Mouse (Mus musculus): Measurements from ENCODE around the gene Ccdc191. TPM values are rescaled to one million over a fixed set of nuclear protein-coding genes. Genes with fewer than 3 reads are reported as not detected.

The Ccdc191 gene
- polyA plus RNA-seq, 1 experiment, result 1.1 TPM

DNA sequence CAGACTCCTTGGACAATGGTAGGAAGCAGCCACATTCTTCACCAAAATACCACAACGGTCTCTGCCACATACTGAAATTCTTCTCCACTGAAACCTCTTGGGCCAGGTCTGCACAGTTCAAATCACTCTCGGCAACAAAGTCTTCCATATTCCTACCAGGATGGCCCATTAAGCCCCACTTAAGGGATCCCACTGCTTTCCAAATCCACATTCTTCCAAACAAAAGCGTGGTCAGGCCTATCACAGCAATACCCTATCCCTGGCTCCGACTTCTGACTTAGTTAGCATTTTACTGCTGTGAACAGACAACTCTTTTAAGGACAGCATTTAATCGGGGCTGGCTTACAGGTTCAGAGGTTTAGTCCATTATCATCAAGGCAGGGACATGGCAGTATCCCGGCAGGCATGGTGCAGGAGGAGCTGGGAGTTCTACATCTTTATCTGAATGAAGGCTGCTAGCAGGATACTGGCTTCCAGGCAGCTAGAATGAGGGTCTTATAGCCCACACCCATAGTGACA, 36.8 kb downstream of the Ccdc191 start, which contains the start of gene Qtrt2:
Gene Qtrt2, minus strand, starts transcription at position 469 of the 519 bp plus-strand sequence.
- WGBS, result 79% methylated on average over 6 of the region's 6 CpGs
- DNase-seq (ENCODE audit: low read depth, low spot score), result no peak

- DNase-seq (ENCODE audit: low read depth, low spot score), result no peak
Observed at GRCm38 (mm10) chr16:43930577-43930976, 41.0 kb downstream of the Ccdc191 start.

DNA sequence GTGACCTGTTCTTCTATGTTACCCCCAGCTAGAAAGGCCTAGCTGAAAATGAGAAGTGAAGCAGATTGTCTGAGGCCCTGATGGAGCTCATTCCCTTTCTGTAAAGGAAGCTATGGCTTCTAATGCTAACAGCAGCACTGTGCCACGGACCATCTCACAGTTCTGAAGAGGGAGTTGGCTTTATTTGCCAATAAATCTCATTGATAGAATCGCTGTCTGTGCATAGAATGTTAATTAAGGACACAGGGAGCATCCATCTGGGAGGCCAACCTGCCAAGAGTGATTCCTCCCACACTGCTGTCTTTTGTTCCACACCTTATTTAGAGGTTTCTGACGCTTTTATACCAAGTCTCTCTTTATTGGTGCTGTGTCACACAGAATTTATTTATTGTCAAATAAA, 41.9 kb downstream of the Ccdc191 start:
- 74% methylated on average over 3 of the region's 3 CpGs for WGBS
- DNase-seq (ENCODE audit: low read depth, low spot score), result no peak

DNA sequence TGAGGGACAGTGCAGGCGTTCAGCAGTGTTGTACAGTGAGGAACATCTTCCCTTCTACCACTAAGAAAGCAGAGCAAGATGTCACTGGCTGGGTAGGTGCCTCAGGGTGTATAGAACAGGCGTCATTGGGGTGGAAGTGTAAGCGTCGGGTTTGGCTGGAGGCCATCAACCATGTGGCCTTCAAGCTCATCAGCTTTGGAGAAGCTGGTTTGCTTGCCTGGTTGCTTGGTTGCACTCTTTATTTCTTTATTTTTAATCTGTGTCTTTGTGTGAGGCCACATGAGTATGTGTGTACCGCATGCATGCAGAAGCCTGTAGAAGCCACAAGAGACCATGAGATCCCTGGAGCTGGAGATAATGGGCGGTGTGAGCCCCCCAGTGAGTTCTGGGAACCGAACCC, 42.7 kb downstream of the Ccdc191 start:
- no peak for DNase-seq (ENCODE audit: low read depth, low spot score)
- 82% methylated on average over 7 of the region's 7 CpGs for WGBS

DNA sequence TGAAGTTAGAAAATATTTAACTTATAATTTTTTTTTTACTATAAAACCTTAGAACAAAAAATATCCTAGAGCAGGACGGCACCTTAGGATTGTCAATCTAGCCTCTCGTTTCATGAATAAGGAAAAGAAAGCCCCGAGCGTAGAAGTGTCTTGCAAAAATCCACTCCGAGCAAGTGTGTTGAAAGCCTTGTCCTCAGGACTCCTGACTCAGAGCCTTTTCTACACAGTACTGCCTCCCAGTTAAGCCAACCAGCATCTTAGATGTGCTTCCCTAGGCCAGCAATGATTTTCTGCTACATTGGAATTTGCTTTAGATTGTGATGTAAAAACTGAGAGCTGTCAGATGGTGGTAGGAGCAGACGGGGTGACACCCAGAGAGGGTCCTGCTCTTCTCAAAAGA, 43.4 kb downstream of the Ccdc191 start:
- WGBS, result 93% methylated on average over 6 of the region's 6 CpGs
- DNase-seq (ENCODE audit: low read depth, low spot score), result no peak

GRCm38 (mm10) chr16:43934856-43935255, 45.3 kb downstream of the Ccdc191 start:
- DNase-seq (ENCODE audit: low read depth, low spot score), result no peak
- 95% methylated on average over 8 of the region's 8 CpGs for WGBS

- DNase-seq (ENCODE audit: low read depth, low spot score), result no peak
- 57% methylated on average over 3 of the region's 3 CpGs for WGBS
Observed at GRCm38 (mm10) chr16:43935367-43935766, 45.8 kb downstream of the Ccdc191 start.

DNA sequence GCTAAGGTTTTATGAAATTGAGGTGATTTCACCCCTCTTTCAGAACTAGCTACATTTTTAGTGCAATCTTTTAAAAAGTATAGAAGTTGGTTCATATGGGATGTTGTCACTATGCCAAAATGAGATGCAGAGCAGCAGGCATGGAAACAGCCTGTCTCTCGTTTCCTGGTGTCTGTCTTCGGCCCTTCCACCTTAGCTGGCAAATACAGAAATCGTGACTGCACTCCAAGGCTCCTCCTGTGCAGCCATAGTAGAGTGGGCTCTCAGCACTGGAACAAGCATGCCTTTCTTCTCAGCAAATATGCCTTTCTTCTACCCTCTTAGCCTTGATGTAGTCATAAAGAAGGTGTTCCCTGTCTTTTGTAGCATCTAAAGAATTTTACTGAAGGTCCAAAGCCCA, 46.3 kb downstream of the Ccdc191 start:
- 80% methylated on average over 3 of the region's 3 CpGs for WGBS
- no peak for DNase-seq (ENCODE audit: low read depth, low spot score)

DNA sequence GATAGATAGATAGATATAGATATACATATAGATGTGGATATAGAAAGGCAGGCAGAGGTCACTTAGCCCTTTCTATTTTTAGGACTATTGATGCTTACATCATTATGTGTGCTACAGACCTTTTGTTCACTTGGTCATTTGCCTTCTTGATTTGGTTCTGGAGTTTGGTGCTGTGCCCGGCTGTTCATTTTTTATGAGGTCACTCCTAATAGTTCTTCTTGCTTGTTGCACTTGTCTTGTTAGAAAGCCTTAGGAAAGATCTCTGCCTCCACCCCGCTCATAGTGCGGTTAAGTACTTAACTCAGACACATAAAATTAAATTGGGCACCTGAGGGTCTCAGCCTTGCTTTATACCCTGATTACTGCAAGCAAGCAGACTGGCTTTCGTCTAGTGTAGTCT, 51.2 kb downstream of the Ccdc191 start:
- DNase-seq (ENCODE audit: low read depth, low spot score), result no peak
- 92% methylated on average over 4 of the region's 4 CpGs for WGBS

- no peak for DNase-seq (ENCODE audit: low read depth, low spot score)
- 66% methylated on average over 3 of the region's 3 CpGs for WGBS
Observed at GRCm38 (mm10) chr16:43945351-43945750, 55.8 kb downstream of the Ccdc191 start.

GRCm38 (mm10) chr16:43945869-43946268, 56.3 kb downstream of the Ccdc191 start:
- WGBS, result 65% methylated on average over 3 of the region's 3 CpGs

GRCm38 (mm10) chr16:43951591-43951990, 62.0 kb downstream of the Ccdc191 start:
- WGBS, result 17% methylated on average over 4 of the region's 4 CpGs
- peak; percentile 10 for DNase-seq (ENCODE audit: low read depth, low spot score)

More at GRCm38 (mm10) chr16:43945869-43946268, 56.3 kb downstream of the Ccdc191 start:
- no peak for DNase-seq (ENCODE audit: low read depth, low spot score)

GRCm38 (mm10) chr16:43954913-43955312, 65.3 kb downstream of the Ccdc191 start:
- WGBS, result 66% methylated on average over 6 of the region's 6 CpGs

DNA sequence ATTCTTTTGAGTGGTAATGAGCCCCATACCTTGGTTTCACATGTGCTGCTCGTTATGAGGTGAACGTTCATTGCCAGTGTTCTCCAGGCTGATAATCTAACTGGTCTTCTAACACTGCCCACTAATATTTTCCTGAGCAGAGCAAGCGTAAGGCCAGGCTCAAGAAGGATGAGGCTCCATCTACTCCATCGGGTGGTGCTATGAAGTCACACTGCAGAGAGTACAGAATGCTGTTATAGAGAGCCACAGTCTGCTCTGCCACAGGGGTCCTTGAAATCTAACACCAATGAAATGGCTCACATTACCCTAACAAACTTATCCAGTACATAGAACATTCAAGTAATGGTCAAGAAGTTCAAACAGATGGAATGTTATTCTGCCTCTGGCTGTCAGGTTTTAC, 68.4 kb downstream of the Ccdc191 start:
- no peak for DNase-seq (ENCODE audit: low read depth, low spot score)
- 91% methylated on average over 4 of the region's 4 CpGs for WGBS

More at GRCm38 (mm10) chr16:43954913-43955312, 65.3 kb downstream of the Ccdc191 start:
- DNase-seq (ENCODE audit: low read depth, low spot score), result no peak

GRCm38 (mm10) chr16:43963291-43963690, 73.7 kb downstream of the Ccdc191 start:
- 96% methylated on average over 9 of the region's 9 CpGs for WGBS
- no peak for DNase-seq (ENCODE audit: low read depth, low spot score)

- 87% methylated on average over 3 of the region's 3 CpGs for WGBS
- DNase-seq (ENCODE audit: low read depth, low spot score), result no peak
Observed at GRCm38 (mm10) chr16:43963780-43964179, 74.2 kb downstream of the Ccdc191 start.

GRCm38 (mm10) chr16:43965781-43966389, 76.3 kb downstream of the Ccdc191 start:
- no peak for DNase-seq (ENCODE audit: low read depth, low spot score)
- 86% methylated on average over 13 of the region's 13 CpGs for WGBS

- WGBS, result 87% methylated on average over 3 of the region's 3 CpGs
Observed at GRCm38 (mm10) chr16:43970426-43970825, 80.8 kb downstream of the Ccdc191 start.

GRCm38 (mm10) chr16:43971189-43971588, 81.6 kb downstream of the Ccdc191 start:
- 78% methylated on average over 11 of the region's 11 CpGs for WGBS
- no peak for DNase-seq (ENCODE audit: low read depth, low spot score)

More at GRCm38 (mm10) chr16:43970426-43970825, 80.8 kb downstream of the Ccdc191 start:
- no peak for DNase-seq (ENCODE audit: low read depth, low spot score)

DNA sequence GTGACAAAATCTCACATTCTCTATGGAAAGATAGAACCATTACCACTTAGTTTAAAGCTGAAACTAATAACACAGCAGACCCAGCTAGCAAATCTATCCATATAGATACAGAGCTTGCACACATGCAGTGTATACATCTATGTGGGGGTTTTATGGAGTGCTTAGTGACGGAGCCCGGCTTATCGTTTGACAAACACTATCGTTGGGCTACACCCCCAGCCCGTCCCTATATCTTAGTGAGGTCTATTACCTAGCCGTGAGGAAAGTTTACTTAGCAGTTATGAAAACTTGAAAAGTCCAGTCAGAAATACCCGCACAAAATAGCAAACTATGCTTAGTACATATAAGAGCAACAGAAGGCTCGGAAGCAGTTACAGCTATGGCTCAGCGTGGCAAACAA, 82.1 kb downstream of the Ccdc191 start:
- 56% methylated on average over 9 of the region's 9 CpGs for WGBS
- no peak for DNase-seq (ENCODE audit: low read depth, low spot score)

DNA sequence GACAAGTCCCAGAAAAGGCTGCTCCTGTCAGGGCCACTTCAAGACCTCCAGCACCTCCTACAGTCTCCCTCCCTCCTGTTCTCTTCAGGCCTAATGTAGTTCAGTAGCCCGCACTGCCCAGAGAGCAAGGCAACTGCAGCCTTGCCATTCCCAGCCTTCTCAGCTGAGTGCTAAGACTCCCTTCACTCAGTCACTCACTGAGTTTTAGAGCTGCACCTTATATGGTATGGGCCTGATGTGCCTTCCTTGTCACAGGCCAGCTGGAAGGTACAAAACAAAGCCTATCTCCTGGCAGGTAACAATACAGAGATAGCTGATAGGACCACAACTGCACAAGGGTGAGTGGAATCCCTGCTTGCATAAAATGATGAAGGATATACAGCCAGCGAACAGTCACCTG, 82.8 kb downstream of the Ccdc191 start:
- 96% methylated on average over 2 of the region's 2 CpGs for WGBS
- DNase-seq (ENCODE audit: low read depth, low spot score), result no peak

GRCm38 (mm10) chr16:43973147-43973546, 83.5 kb downstream of the Ccdc191 start:
- 86% methylated on average over 11 of the region's 11 CpGs for WGBS
- DNase-seq (ENCODE audit: low read depth, low spot score), result no peak
